Mouse (Mus musculus): ENCODE measurements around the gene Tmem268. TPM values are rescaled to one million over a fixed set of nuclear protein-coding genes. Genes with fewer than 3 reads are reported as not detected.

The Tmem268 gene
- polyA plus RNA-seq, 1 experiment, result 19.5 TPM

GRCm38 (mm10) chr4:63596010-63596409 is 37.4 kb downstream of the Tmem268 start:
- no peaks in the 10 kb centered on the region for H3K36me3 ChIP-seq (ENCODE audit: control insufficient read depth, insufficient read depth)
- H3K4me2 ChIP-seq (ENCODE audit: low read depth), result no peak overlapping the region
- no peaks in the 10 kb centered on the region for H3K79me2 ChIP-seq (ENCODE audit: control insufficient read depth, insufficient read depth)
- no peak overlapping the region for H3ac ChIP-seq (ENCODE audit: control insufficient read depth, insufficient read length)
- no peaks in the 10 kb centered on the region for H3K27me3 ChIP-seq (ENCODE audit: control insufficient read depth, insufficient read depth, insufficient read length)
- TF ChIP-seq MYOD1 (IDR thresholded peaks at IDR 0.05; ENCODE audit: control insufficient read depth in 1 of 3, insufficient read length in 2 of 3, low read depth in 2 of 3) (peak in 2 of 3 experiments; percentile 76 to 87), MYOG (IDR thresholded peaks at IDR 0.05; ENCODE audit: control insufficient read depth in 1 of 3, insufficient read depth in 1 of 3, insufficient read length in 2 of 3, low read depth in 2 of 3) (peak in 1 of 3 experiments; percentile 58), REST (IDR thresholded peaks at IDR 0.05; ENCODE audit: insufficient read depth, insufficient read length) (no peak), MAX (IDR thresholded peaks at IDR 0.05; ENCODE audit: low read depth) (no peak)
- H3K4me3 ChIP-seq, result no peak overlapping the region

GRCm38 (mm10) chr4:63600786-63601185 is 42.2 kb downstream of the Tmem268 start:
- H3K4me3 ChIP-seq, result no peak overlapping the region
- no peaks in the 10 kb centered on the region for H3K27me3 ChIP-seq (ENCODE audit: control insufficient read depth, insufficient read depth, insufficient read length)
- no peaks in the 10 kb centered on the region for H3K79me2 ChIP-seq (ENCODE audit: control insufficient read depth, insufficient read depth)
- no peaks in the 10 kb centered on the region for H3K36me3 ChIP-seq (ENCODE audit: control insufficient read depth, insufficient read depth)
- H3ac ChIP-seq (ENCODE audit: control insufficient read depth, insufficient read length), result no peak overlapping the region
- no peak overlapping the region for H3K4me2 ChIP-seq (ENCODE audit: low read depth)
- TF ChIP-seq TCF3 (IDR thresholded peaks at IDR 0.05; ENCODE audit: insufficient read length, low read depth) (no peak), MYOG (IDR thresholded peaks at IDR 0.05; ENCODE audit: control insufficient read depth in 1 of 3, insufficient read depth in 1 of 3, insufficient read length in 2 of 3, low read depth in 2 of 3) (no peak), POLR2A (IDR thresholded peaks at IDR 0.05; ENCODE audit: insufficient read length, low read depth) (no peak), MYOD1 (IDR thresholded peaks at IDR 0.05; ENCODE audit: control insufficient read depth in 1 of 3, insufficient read length in 2 of 3, low read depth in 2 of 3) (no peak), CEBPB (IDR thresholded peaks at IDR 0.05; ENCODE audit: insufficient read depth, poor library complexity, severe bottlenecking) (no peak), MAX (IDR thresholded peaks at IDR 0.05; ENCODE audit: low read depth) (no peak), REST (IDR thresholded peaks at IDR 0.05; ENCODE audit: insufficient read depth, insufficient read length) (no peak), POLR2AphosphoS2 (IDR thresholded peaks at IDR 0.05; ENCODE audit: insufficient read length, low read depth) (no peak), E2F4 (IDR thresholded peaks at IDR 0.05; ENCODE audit: insufficient read depth) (no peak), SRF (IDR thresholded peaks at IDR 0.05; ENCODE audit: control insufficient read depth, insufficient read length, low read depth) (no peak), TCF12 (IDR thresholded peaks at IDR 0.05; ENCODE audit: insufficient read depth, poor library complexity, severe bottlenecking) (no peak)

- Histone ChIP-seq H3K27me3 (ENCODE audit: control insufficient read depth, insufficient read depth, insufficient read length) (no peaks in the 10 kb centered on the region), H3K4me2 (ENCODE audit: low read depth) (no peak overlapping the region), H3ac (ENCODE audit: control insufficient read depth, insufficient read length) (no peak overlapping the region), H3K4me3 (no peak overlapping the region), H3K36me3 (ENCODE audit: control insufficient read depth, insufficient read depth) (no peaks in the 10 kb centered on the region), H3K79me2 (ENCODE audit: control insufficient read depth, insufficient read depth) (no peaks in the 10 kb centered on the region)
- TF ChIP-seq REST (IDR thresholded peaks at IDR 0.05; ENCODE audit: insufficient read depth, insufficient read length), result no peak
- TF ChIP-seq CEBPB (IDR thresholded peaks at IDR 0.05; ENCODE audit: insufficient read depth, poor library complexity, severe bottlenecking), result no peak
- no peak for TF ChIP-seq MYOG (IDR thresholded peaks at IDR 0.05; ENCODE audit: control insufficient read depth in 1 of 3, insufficient read depth in 1 of 3, insufficient read length in 2 of 3, low read depth in 2 of 3)
- no peak for TF ChIP-seq POLR2A (IDR thresholded peaks at IDR 0.05; ENCODE audit: insufficient read length, low read depth)
- TF ChIP-seq TCF12 (IDR thresholded peaks at IDR 0.05; ENCODE audit: insufficient read depth, poor library complexity, severe bottlenecking), result no peak
- no peak for TF ChIP-seq USF1 (IDR thresholded peaks at IDR 0.05; ENCODE audit: low read depth)
- TF ChIP-seq SRF (IDR thresholded peaks at IDR 0.05; ENCODE audit: control insufficient read depth, insufficient read length, low read depth), result no peak
- TF ChIP-seq MYOD1 (IDR thresholded peaks at IDR 0.05; ENCODE audit: control insufficient read depth in 1 of 3, insufficient read length in 2 of 3, low read depth in 2 of 3), result no peak
- no peak for TF ChIP-seq TCF3 (IDR thresholded peaks at IDR 0.05; ENCODE audit: insufficient read length, low read depth)
- TF ChIP-seq POLR2AphosphoS2 (IDR thresholded peaks at IDR 0.05; ENCODE audit: insufficient read length, low read depth), result no peak
- no peak for TF ChIP-seq MAX (IDR thresholded peaks at IDR 0.05; ENCODE audit: low read depth)
- no peak for TF ChIP-seq E2F4 (IDR thresholded peaks at IDR 0.05; ENCODE audit: insufficient read depth)
Observed at GRCm38 (mm10) chr4:63601263-63601662, 42.7 kb downstream of the Tmem268 start.

DNA sequence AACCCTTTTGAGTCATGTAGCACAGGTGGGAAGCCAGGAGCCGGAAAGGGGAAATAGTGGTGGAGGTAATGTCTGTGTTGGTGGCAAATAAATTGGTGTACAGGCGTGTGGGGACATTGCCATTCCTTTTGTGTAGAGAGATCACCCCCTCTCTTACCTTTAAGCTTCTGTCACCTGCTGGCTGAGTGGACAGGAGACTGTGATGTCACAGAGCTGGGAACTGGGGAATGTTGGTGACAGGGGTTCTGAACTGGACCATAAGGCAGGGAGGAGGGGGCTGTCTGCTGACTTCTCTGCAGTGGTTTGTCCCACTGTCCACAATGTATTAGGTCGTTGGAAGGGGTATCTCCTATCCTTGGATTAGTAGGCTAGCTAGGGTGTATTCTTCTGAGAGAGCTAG is 46.4 kb downstream of the Tmem268 start, which contains the start of gene Gm11213:
Gene Gm11213, minus strand, starts transcription at position 317 of the 400 bp plus-strand sequence.
- H3ac ChIP-seq (ENCODE audit: control insufficient read depth, insufficient read length), result no peak within 1 kb of the TSS
- no peak for TF ChIP-seq SRF (IDR thresholded peaks at IDR 0.05; ENCODE audit: control insufficient read depth, insufficient read length, low read depth)
- TF ChIP-seq POLR2A (IDR thresholded peaks at IDR 0.05; ENCODE audit: insufficient read length, low read depth), result no peak
- no peak for TF ChIP-seq MYOD1 (IDR thresholded peaks at IDR 0.05; ENCODE audit: control insufficient read depth in 1 of 3, insufficient read length in 2 of 3, low read depth in 2 of 3)
- TF ChIP-seq TCF3 (IDR thresholded peaks at IDR 0.05; ENCODE audit: insufficient read length, low read depth), result no peak
- TF ChIP-seq CEBPB (IDR thresholded peaks at IDR 0.05; ENCODE audit: insufficient read depth, poor library complexity, severe bottlenecking), result no peak
- no peak for TF ChIP-seq E2F4 (IDR thresholded peaks at IDR 0.05; ENCODE audit: insufficient read depth)
- TF ChIP-seq TCF12 (IDR thresholded peaks at IDR 0.05; ENCODE audit: insufficient read depth, poor library complexity, severe bottlenecking), result no peak
- no peak for TF ChIP-seq USF1 (IDR thresholded peaks at IDR 0.05; ENCODE audit: low read depth)
- no peak for TF ChIP-seq REST (IDR thresholded peaks at IDR 0.05; ENCODE audit: insufficient read depth, insufficient read length)
- no peak for TF ChIP-seq MYOG (IDR thresholded peaks at IDR 0.05; ENCODE audit: control insufficient read depth in 1 of 3, insufficient read depth in 1 of 3, insufficient read length in 2 of 3, low read depth in 2 of 3)
- TF ChIP-seq MAX (IDR thresholded peaks at IDR 0.05; ENCODE audit: low read depth), result no peak
- TF ChIP-seq POLR2AphosphoS2 (IDR thresholded peaks at IDR 0.05; ENCODE audit: insufficient read length, low read depth), result no peak
- H3K27me3 ChIP-seq (ENCODE audit: control insufficient read depth, insufficient read depth, insufficient read length), result no peaks in the 10 kb centered on the region
- H3K4me2 ChIP-seq (ENCODE audit: low read depth), result no peak within 1 kb of the TSS
- no peaks in the 10 kb centered on the region for H3K79me2 ChIP-seq (ENCODE audit: control insufficient read depth, insufficient read depth)
- no peak within 1 kb of the TSS for H3K4me3 ChIP-seq
- H3K36me3 ChIP-seq (ENCODE audit: control insufficient read depth, insufficient read depth), result no peaks in the 10 kb centered on the region

GRCm38 (mm10) chr4:63605545-63605944 is 47.0 kb downstream of the Tmem268 start:
- Histone ChIP-seq H3K4me2 (ENCODE audit: low read depth) (no peak overlapping the region), H3ac (ENCODE audit: control insufficient read depth, insufficient read length) (no peak overlapping the region), H3K36me3 (ENCODE audit: control insufficient read depth, insufficient read depth) (no peaks in the 10 kb centered on the region), H3K27me3 (ENCODE audit: control insufficient read depth, insufficient read depth, insufficient read length) (no peaks in the 10 kb centered on the region), H3K79me2 (ENCODE audit: control insufficient read depth, insufficient read depth) (no peaks in the 10 kb centered on the region), H3K4me3 (no peak overlapping the region)
- TF ChIP-seq REST (IDR thresholded peaks at IDR 0.05; ENCODE audit: insufficient read depth, insufficient read length) (no peak), CEBPB (IDR thresholded peaks at IDR 0.05; ENCODE audit: insufficient read depth, poor library complexity, severe bottlenecking) (no peak), TCF12 (IDR thresholded peaks at IDR 0.05; ENCODE audit: insufficient read depth, poor library complexity, severe bottlenecking) (no peak), MYOG (IDR thresholded peaks at IDR 0.05; ENCODE audit: control insufficient read depth in 1 of 3, insufficient read depth in 1 of 3, insufficient read length in 2 of 3, low read depth in 2 of 3) (no peak), USF1 (IDR thresholded peaks at IDR 0.05; ENCODE audit: low read depth) (no peak), POLR2A (IDR thresholded peaks at IDR 0.05; ENCODE audit: insufficient read length, low read depth) (no peak), TCF3 (IDR thresholded peaks at IDR 0.05; ENCODE audit: insufficient read length, low read depth) (no peak), E2F4 (IDR thresholded peaks at IDR 0.05; ENCODE audit: insufficient read depth) (no peak), MAX (IDR thresholded peaks at IDR 0.05; ENCODE audit: low read depth) (no peak), SRF (IDR thresholded peaks at IDR 0.05; ENCODE audit: control insufficient read depth, insufficient read length, low read depth) (no peak), MYOD1 (IDR thresholded peaks at IDR 0.05; ENCODE audit: control insufficient read depth in 1 of 3, insufficient read length in 2 of 3, low read depth in 2 of 3) (no peak), POLR2AphosphoS2 (IDR thresholded peaks at IDR 0.05; ENCODE audit: insufficient read length, low read depth) (no peak)
